Mouse (Mus musculus) CH12.LX (cell line): ENCODE data around the gene Cmtm2b. TPM values are rescaled to one million over a fixed set of nuclear protein-coding genes. Genes with fewer than 3 reads are reported as not detected.

ENCODE experiments used
- DNase-seq: peaks from one replicate; pipeline ENCODE4 v3.0.0-alpha.2; 2013; ENCODE audit errors: extremely low read depth
- H3K27ac ChIP-seq: 2 replicates; pipeline ENCODE4 v1.5.1; 2012; ENCODE audit warnings: low read depth, mild to moderate bottlenecking, control low read depth, moderate library complexity; ENCODE audit not compliant: insufficient read depth
- H3K27me3 ChIP-seq: replicated peaks from 2 replicates; pipeline ENCODE3; 2012; ENCODE audit warnings: inconsistent platforms
- H3K36me3 ChIP-seq, 2 experiments: replicated peaks in 1 of 2; 2 replicates each; pipeline versions ENCODE3 to v1.6.1; 2012; ENCODE audit warnings: inconsistent platforms in 1 of 2, low read length in 1 of 2, mild to moderate bottlenecking in 1 of 2, mixed read lengths in 1 of 2, moderate library complexity in 1 of 2; ENCODE audit not compliant: control insufficient read depth in 1 of 2, insufficient read depth in 1 of 2
- H3K4me1 ChIP-seq, 2 experiments: 2 replicates each; pipeline ENCODE4 v1.6.1; 2012; ENCODE audit warnings: inconsistent platforms in 1 of 2, moderate library complexity in 1 of 2; ENCODE audit not compliant: insufficient read depth in 2 of 2, control insufficient read depth in 1 of 2
- H3K4me2 ChIP-seq: 2 replicates; pipeline ENCODE4 v1.6.1; 2012; ENCODE audit warnings: low read depth, mild to moderate bottlenecking, control low read depth; ENCODE audit not compliant: poor library complexity, insufficient read depth, severe bottlenecking
- H3K4me3 ChIP-seq, 3 experiments: fragments of 150-350 bp in 1 of 3; sonication (generic) in 1 of 3; replicated peaks in 1 of 3; 2 replicates each; pipeline versions ENCODE3 to v1.5.1; 2011 to 2012; ENCODE audit warnings: low read depth in 2 of 3, low read length in 2 of 3, mild to moderate bottlenecking in 2 of 3, moderate library complexity in 2 of 3, control low read depth in 1 of 3, improper control_type of control experiment in 1 of 3, inconsistent platforms in 1 of 3, mixed read lengths in 1 of 3; ENCODE audit not compliant: poor library complexity in 1 of 3
- H3K79me2 ChIP-seq: replicated peaks from 2 replicates; pipeline ENCODE4 v1.6.1; 2012; ENCODE audit warnings: mild to moderate bottlenecking, moderate library complexity; ENCODE audit not compliant: control insufficient read depth, poor library complexity, insufficient read depth, severe bottlenecking; ENCODE audit errors: extremely low read depth
- H3K9ac ChIP-seq: 2 replicates; pipeline ENCODE4 v1.6.1; 2012; ENCODE audit warnings: low read depth, mild to moderate bottlenecking, control low read depth, moderate library complexity; ENCODE audit not compliant: insufficient read depth
- H3K9me3 ChIP-seq: replicated peaks from 2 replicates; pipeline ENCODE3; 2012; ENCODE audit warnings: low read length, inconsistent platforms, mixed read lengths
- BHLHE40 ChIP-seq: IDR thresholded peaks from 2 replicates; pipeline ENCODE4 v1.6.1; 2011; ENCODE audit warnings: mild to moderate bottlenecking, low read depth, low read length, improper control_type of control experiment
- CTCF ChIP-seq, 2 experiments: IDR thresholded peaks in 1 of 2; conservative IDR thresholded peaks in 1 of 2; 2 replicates each; pipeline ENCODE4 v1.5.1; 2011 to 2012; ENCODE audit warnings: low read depth in 2 of 2, low read length in 2 of 2, improper control_type of control experiment in 1 of 2, inconsistent platforms in 1 of 2, mild to moderate bottlenecking in 1 of 2, moderate library complexity in 1 of 2
- E2F4 ChIP-seq: IDR thresholded peaks from 2 replicates; pipeline ENCODE4 v1.6.1; 2011; ENCODE audit warnings: low read depth, low read length, improper control_type of control experiment; ENCODE audit not compliant: insufficient replicate concordance
- ELF1 ChIP-seq: IDR thresholded peaks from 2 replicates; pipeline ENCODE4 v1.6.1; 2014; ENCODE audit warnings: low read depth, mild to moderate bottlenecking, inconsistent platforms, low read length, improper control_type of control experiment
- JUN ChIP-seq: IDR thresholded peaks from 2 replicates; pipeline ENCODE4 v1.6.1; 2011; ENCODE audit warnings: low read depth, mild to moderate bottlenecking, low read length, improper control_type of control experiment, moderate library complexity; ENCODE audit not compliant: insufficient read depth
- JUND ChIP-seq: conservative IDR thresholded peaks from 2 replicates; pipeline ENCODE4 v1.6.1; 2011; ENCODE audit warnings: low read depth, low read length, improper control_type of control experiment
- KAT2A ChIP-seq: IDR thresholded peaks from 2 replicates; pipeline ENCODE4 v1.6.1; 2012; ENCODE audit warnings: low read length, improper control_type of control experiment, inconsistent platforms; ENCODE audit not compliant: insufficient replicate concordance
- MXI1 ChIP-seq: IDR thresholded peaks from 2 replicates; pipeline ENCODE4 v1.6.1; 2011; ENCODE audit warnings: mild to moderate bottlenecking, low read depth, low read length, improper control_type of control experiment
- MYC ChIP-seq: IDR thresholded peaks from 2 replicates; pipeline ENCODE4 v1.6.1; 2011; ENCODE audit warnings: low read depth, mild to moderate bottlenecking, improper control_type of control experiment, low read length
- PAX5 ChIP-seq: IDR thresholded peaks from 2 replicates; pipeline ENCODE4 v1.6.1; 2012; ENCODE audit warnings: low read length, inconsistent platforms, mixed read lengths
- dilution Hi-C: fragments of 300-500 bp; cut with MboI; formaldehyde crosslinking; loops from 2 replicates; pipeline ENCODE4 v1.14.3; 2020; ENCODE audit warnings: low sequenced_read_pairs; ENCODE audit not compliant: extremely low pct_unique_long_range_greater_than_20kb, extremely low pct_ligation_motif_present
- in situ Hi-C: fragments of 300-500 bp; cut with MboI; formaldehyde crosslinking; loops from 3 replicates; pipeline ENCODE4 v1.14.3; 2019; ENCODE audit warnings: low sequenced_read_pairs, low pct_ligation_motif_present, low pct_unique_long_range_greater_than_20kb, mixed read lengths
- polyA plus RNA-seq: library from polyadenylated mRNA; unstranded; fragments of >175 nt; gene quantifications from 2 replicates; pipeline ENCODE4 v1.2.1, GENCODE M21; 2012; ENCODE audit warnings: low read depth; ENCODE audit not compliant: insufficient read length
- total RNA-seq, 2 experiments: library from RNA; depleted of rRNA; stranded (reverse); fragments of 300-350 nt in 1 of 2; fragments of >200 nt in 1 of 2; gene quantifications; 2 replicates each; pipeline ENCODE4 v1.2.3; 2012 to 2014

The Cmtm2b gene
- total and polyA plus RNA-seq, 3 experiments = not detected

GRCm38 (mm10) chr8:104375959-104376358 is 53.9 kb downstream of the Cmtm2b start:
- dilution Hi-C loops = no loop called here
- H3K4me3 ChIP-seq = no peak overlapping the region
- peaks cover 0 to 3% of the 10 kb centered on the region in 2 experiments for H3K36me3 ChIP-seq
- H3K4me2 ChIP-seq = no peak overlapping the region
- TF ChIP-seq MXI1 (no peak), JUND (no peak), ELF1 (no peak), CTCF (conservative IDR thresholded peaks at IDR 0.05 in 1 of 2, IDR thresholded peaks at IDR 0.05 in 1 of 2; ENCODE audit: low read depth in 2 of 2, low read length in 2 of 2) (no peak), MYC (no peak)
- in situ Hi-C loops = no loop called here
- no peak overlapping the region for H3K27ac ChIP-seq
- no peak overlapping the region for H3K9ac ChIP-seq
- H3K4me1 ChIP-seq = peaks cover 18 to 32% of the 10 kb centered on the region in 2 experiments
- H3K27me3 ChIP-seq = no peaks in the 10 kb centered on the region
- no peak for DNase-seq
- no peaks in the 10 kb centered on the region for H3K9me3 ChIP-seq
- H3K79me2 ChIP-seq = no peaks in the 10 kb centered on the region

- Histone ChIP-seq H3K4me1 (peaks cover 13 to 28% of the 10 kb centered on the region in 2 experiments), H3K27ac (no peak overlapping the region), H3K4me3 (no peak overlapping the region), H3K36me3 (no peaks in the 10 kb centered on the region), H3K4me2 (no peak overlapping the region), H3K9ac (no peak overlapping the region), H3K27me3 (no peaks in the 10 kb centered on the region), H3K9me3 (no peaks in the 10 kb centered on the region), H3K79me2 (no peaks in the 10 kb centered on the region)
- in situ Hi-C loops (no loop called here), dilution Hi-C loops (no loop called here)
- no peak for TF ChIP-seq MXI1
- no peak for TF ChIP-seq PAX5
- no peak for TF ChIP-seq E2F4
- no peak for TF ChIP-seq CTCF (conservative IDR thresholded peaks at IDR 0.05 in 1 of 2, IDR thresholded peaks at IDR 0.05 in 1 of 2; ENCODE audit: low read depth in 2 of 2, low read length in 2 of 2)
- no peak for DNase-seq
Observed at GRCm38 (mm10) chr8:104376669-104377068, 54.6 kb downstream of the Cmtm2b start.

- in situ Hi-C loops = no loop called here
- Histone ChIP-seq H3K9me3 (no peaks in the 10 kb centered on the region), H3K27ac (no peak overlapping the region), H3K36me3 (no peaks in the 10 kb centered on the region), H3K4me1 (peaks cover 10 to 44% of the 10 kb centered on the region in 2 experiments; a peak in 3 of 4 replicates), H3K79me2 (no peaks in the 10 kb centered on the region), H3K4me2 (no peak overlapping the region)
- dilution Hi-C loops = no loop called here
- TF ChIP-seq ELF1 (no peak), JUN (no peak), KAT2A (no peak), BHLHE40 (no peak)
- TF ChIP-seq, all 38 proteins: peak for 0
- no peaks in the 10 kb centered on the region for H3K27me3 ChIP-seq
- H3K4me3 ChIP-seq = no peak overlapping the region
- no peak overlapping the region for H3K9ac ChIP-seq
- DNase-seq = no peak
Observed at GRCm38 (mm10) chr8:104379301-104379836, 57.3 kb downstream of the Cmtm2b start.
